Mouse (Mus musculus): ENCODE results near the gene Ipo7. TPM values are rescaled to one million over a fixed set of nuclear protein-coding genes. Genes with fewer than 3 reads are reported as not detected.

Ipo7 gene
- total RNA-seq, 2 experiments from 2014 or later: 97.9 to 105 TPM

DNA sequence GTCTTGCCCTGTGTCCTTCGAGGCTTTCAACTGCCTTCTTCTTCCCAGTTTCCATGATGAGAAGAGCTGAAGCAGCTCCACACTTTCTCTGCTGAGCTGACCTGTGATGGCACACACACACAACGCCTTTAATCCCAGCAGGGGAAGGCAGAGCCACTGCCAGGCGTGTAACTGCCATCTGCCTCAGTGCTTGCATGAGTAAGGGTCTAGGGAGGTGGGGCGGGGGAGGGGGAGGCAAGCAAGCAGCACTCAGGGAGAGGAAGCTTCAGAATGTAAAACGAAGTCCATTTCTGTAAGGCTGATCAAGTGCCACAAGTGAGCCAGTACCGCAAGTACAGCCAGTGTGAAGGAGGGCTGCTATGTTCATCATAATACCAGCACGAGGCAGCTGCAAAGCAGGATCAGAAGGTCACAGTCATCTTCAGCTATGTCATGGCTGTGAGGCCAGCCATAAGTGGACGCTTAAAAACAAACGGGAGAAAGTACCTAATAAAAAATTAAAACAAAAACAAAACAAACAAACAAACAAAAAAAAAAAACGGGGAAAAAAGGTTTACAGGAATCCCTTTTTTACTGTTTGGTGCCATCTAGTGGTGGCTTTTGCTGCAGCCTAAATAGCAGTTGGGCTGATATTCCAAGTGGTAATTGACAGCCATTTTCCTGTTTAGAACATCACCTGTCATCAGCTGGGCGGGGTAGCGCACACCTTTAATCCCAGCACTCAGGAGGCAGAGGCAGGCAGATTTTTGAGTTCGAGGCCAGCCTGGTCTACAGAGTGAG, 65.5 kb downstream of the Ipo7 start:
- intact Hi-C loops (cut with DNase I): no loop called here
- no peak overlapping the region for H3K27ac ChIP-seq
- TF ChIP-seq CTCF (IDR thresholded peaks at IDR 0.05): peak; percentile 83
- H3K4me3 ChIP-seq: no peak overlapping the region
- no peak for DNase-seq (ENCODE audit: extremely low spot score in 1 of 2, low spot score in 2 of 2)

DNA sequence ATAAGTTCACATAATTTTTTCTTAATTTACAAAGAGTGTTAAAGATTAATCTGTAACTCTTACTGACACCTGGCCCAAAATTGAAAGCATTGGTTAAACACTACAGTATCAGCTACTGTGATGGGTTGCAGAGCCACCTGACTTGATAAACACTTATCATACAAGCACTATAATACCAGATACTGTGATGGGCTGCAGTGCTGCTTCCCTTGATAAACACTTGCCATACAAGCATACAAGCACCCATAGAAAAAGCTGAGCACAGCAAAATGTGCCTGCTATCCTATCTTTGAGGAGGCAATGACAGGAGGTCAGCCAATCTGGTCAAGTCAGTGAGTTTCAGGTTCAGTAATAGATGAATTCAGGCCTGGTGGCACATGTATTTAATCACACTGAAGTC, 67.1 kb downstream of the Ipo7 start:
- intact Hi-C loops (cut with DNase I): no loop called here
- no peak for TF ChIP-seq CTCF (IDR thresholded peaks at IDR 0.05)
- H3K4me3 ChIP-seq: no peak overlapping the region
- H3K27ac ChIP-seq: no peak overlapping the region
- DNase-seq (ENCODE audit: extremely low spot score in 1 of 2, low spot score in 2 of 2): no peak

DNA sequence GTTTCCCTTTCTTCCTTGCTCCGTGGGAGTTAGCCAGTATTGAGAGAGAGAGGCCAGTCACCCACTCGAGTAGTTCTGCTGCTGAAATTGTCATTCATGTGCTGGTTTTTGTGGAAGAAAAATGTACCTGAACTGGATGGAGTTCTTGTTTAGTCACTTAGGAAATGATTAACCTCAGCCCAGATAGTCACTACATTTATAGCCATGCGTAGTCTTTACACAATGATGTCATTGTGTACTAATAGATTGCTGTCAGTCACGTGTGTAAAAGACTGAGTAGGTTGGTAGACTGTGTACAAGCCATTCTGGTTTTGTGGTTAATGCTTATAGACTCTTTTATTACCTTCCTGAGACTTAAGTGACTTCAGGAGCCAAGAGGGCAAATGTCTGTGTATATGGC, 69.8 kb downstream of the Ipo7 start:
- TF ChIP-seq CTCF (IDR thresholded peaks at IDR 0.05): no peak
- H3K4me3 ChIP-seq: no peak overlapping the region
- intact Hi-C loops (cut with DNase I): no loop called here
- no peak overlapping the region for H3K27ac ChIP-seq
- no peak for DNase-seq (ENCODE audit: extremely low spot score in 1 of 2, low spot score in 2 of 2)

DNA sequence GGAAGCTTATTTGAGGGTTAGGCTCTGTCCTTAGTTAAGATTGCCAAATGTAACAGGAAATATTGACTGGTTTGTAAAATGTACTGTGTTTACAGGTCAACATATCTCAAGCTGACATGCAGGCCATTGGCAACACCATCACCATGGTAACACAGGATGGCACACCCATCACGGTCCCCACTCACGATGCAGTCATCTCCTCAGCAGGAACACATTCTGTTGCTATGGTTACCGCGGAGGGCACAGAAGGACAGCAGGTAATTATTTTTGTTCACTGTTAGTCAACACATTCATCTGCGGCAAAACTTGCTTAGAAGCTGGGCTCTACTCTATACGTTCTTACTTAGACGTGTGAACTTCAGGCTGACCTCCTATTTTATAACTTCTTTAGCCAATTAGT, 73.6 kb downstream of the Ipo7 start:
- Histone ChIP-seq H3K4me3 (no peak overlapping the region), H3K27ac (no peak overlapping the region; the same call in 1 of the 2 replicates)
- TF ChIP-seq CTCF (IDR thresholded peaks at IDR 0.05): no peak
- intact Hi-C loops (cut with DNase I): no loop called here
- DNase-seq (ENCODE audit: extremely low spot score in 1 of 2, low spot score in 2 of 2): peak; percentile 38 to 43

DNA sequence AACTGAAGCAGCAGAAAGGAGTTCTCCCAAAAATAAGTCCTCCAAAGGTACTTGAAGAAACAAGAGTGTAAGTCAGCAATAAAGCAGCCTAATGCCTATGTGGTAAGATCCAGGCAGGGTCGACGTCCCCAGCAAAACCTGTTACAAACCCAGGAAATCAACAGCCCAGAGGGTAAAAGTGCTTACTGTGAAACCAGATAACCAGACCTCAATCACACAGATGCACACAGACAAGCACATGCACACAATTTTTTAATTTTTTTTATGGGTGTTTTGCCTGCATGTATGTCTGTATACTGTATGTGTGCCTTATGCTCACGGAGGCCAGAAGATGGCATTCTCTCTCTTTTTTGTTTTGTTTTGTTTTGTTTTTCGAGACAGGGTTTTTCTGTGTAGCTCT, 78.3 kb downstream of the Ipo7 start:
- TF ChIP-seq CTCF (IDR thresholded peaks at IDR 0.05): no peak
- H3K27ac ChIP-seq: no peak overlapping the region
- no peak overlapping the region for H3K4me3 ChIP-seq
- intact Hi-C loops (cut with DNase I): no loop called here
- no peak for DNase-seq (ENCODE audit: extremely low spot score in 1 of 2, low spot score in 2 of 2)

DNA sequence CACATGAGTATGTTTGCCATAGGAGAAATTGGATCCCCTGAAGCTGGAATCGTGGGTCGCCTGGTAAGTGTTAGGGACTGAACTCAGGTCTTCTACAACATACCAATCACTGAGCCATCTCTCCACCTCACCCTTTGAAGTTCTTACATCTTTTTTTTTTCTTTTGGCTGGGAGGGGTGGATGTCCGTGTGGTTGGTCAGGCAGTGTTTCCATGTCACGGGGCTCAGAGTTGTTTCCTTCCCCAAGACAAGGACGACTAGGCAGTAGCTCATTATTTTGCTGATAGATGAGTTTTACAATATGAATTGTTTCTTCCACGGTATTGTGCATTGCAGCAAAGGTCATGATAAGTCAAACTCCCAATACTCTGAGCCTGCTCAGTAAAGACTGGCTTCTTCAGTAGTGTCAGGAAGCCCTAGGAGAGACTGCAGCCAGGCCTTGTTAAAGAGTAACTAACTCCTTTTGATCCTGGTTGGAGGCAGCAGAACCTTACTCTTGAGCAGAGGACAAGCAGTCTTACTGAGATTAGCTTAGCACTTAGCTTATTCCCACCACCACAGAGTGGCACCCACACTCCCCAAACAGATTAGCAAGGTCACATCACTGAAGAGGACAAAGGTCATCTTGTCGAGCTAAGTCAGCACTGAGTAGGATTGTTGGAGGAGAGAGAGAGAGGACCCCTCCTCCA, 79.2 kb downstream of the Ipo7 start:
- DNase-seq (ENCODE audit: extremely low spot score in 1 of 2, low spot score in 2 of 2): no peak
- intact Hi-C loops (cut with DNase I): no loop called here
- H3K27ac ChIP-seq: no peak overlapping the region

DNA sequence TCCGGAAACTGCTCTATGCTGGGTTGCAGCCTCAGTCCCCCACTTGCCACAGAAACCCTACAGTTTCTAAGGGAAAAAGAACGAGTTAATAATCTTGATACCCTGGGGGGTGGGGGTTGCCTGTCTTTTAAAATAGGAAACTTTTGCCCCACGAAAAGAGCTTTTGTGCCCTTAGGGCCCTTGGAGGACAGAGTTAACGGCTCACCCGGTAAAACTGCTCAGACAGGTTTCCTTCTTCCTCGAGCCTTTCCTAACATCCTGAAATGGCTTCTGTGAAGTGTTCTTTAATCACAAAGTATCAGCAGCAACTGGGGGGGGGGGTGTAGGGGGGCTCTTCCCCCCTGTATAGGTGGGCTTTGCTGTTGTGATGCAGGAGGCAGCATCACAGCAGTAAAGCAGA, 82.8 kb downstream of the Ipo7 start:
- Histone ChIP-seq H3K4me3 (no peak overlapping the region), H3K27ac (no peak overlapping the region)
- no peak for DNase-seq (ENCODE audit: extremely low spot score in 1 of 2, low spot score in 2 of 2)
- intact Hi-C loops (cut with DNase I): no loop called here
- TF ChIP-seq CTCF (IDR thresholded peaks at IDR 0.05): no peak

More for the DNA sequence above, 79.2 kb downstream of the Ipo7 start:
- H3K4me3 ChIP-seq: no peak overlapping the region
- TF ChIP-seq CTCF (IDR thresholded peaks at IDR 0.05): no peak

DNA sequence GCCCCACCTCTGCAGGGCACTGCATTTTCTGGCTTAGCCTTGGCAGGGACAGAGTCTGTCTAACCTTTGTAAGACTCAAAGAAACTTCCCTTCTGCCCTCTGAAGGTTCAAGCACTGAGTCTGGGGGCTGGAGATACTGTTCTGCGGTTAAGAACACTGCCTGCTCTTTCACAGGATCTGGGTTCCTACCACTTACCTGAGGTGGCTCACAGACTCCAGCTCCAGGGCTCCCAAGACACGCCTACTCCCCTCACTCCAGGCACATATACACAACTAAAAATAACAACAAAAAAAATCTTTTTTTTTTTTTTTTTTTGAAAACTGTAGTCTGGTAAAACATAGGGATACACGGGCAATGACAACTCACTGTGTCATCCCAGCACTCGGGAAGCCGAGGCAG, 83.2 kb downstream of the Ipo7 start:
- H3K27ac ChIP-seq: no peak overlapping the region
- DNase-seq (ENCODE audit: extremely low spot score in 1 of 2, low spot score in 2 of 2): no peak
- TF ChIP-seq CTCF (IDR thresholded peaks at IDR 0.05): no peak
- intact Hi-C loops (cut with DNase I): no loop called here
- no peak overlapping the region for H3K4me3 ChIP-seq

DNA sequence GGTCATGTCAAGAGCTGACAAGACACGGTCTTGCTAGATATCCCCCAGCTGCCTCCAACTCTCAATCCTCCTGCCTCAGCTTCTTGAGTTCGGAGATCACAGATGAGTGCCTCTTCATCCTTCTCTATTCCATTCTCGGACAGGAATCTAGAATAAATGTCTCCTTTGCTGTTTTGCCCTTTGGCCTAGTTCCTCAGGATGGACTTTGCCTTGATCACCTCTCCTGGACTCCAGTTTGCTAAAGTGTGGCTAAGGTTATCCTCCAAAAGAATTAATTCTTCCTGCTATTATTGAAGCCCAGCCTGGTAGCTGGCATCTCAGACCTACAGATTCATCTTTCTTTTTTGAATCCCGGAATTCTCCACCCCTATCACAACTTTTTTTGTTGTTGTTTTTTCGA, 87.0 kb downstream of the Ipo7 start:
- Histone ChIP-seq H3K27ac (no peak overlapping the region), H3K4me3 (no peak overlapping the region)
- DNase-seq (ENCODE audit: extremely low spot score in 1 of 2, low spot score in 2 of 2): no peak
- TF ChIP-seq CTCF (IDR thresholded peaks at IDR 0.05): no peak
- intact Hi-C loops (cut with DNase I): no loop called here

Other genes with a start within 250 kb of the Ipo7 start
- gene Nrip3, start 236.2 kb upstream of the Ipo7 start, total RNA-seq (2021): 10 to 100 TPM; 83.4 to 86.7 TPM
- gene Scube2, start 152.6 kb upstream of the Ipo7 start, total RNA-seq (2021): 1 to 10 TPM in 1 of 2 experiments, under 1 TPM in 1; 1.00 to 1.1 TPM
- gene Dennd5a, start 57.8 kb upstream of the Ipo7 start, total RNA-seq (2021): 100 to 1,000 TPM; 214 to 225 TPM
- 10 to 100 TPM; 44.7 to 49.9 TPM for gene Tmem41b, start 31.3 kb upstream of the Ipo7 start, total RNA-seq (2021)
- 10 to 100 TPM; 11.3 to 12.1 TPM for gene Zfp143, start 42.9 kb downstream of the Ipo7 start, total RNA-seq (2021)
- 10 to 100 TPM; 25.8 to 27.0 TPM for gene Wee1, start 103.8 kb downstream of the Ipo7 start, total RNA-seq (2021)
- 10 to 100 TPM; 11.6 to 12.2 TPM for gene Swap70, start 203.4 kb downstream of the Ipo7 start, total RNA-seq (2021)